Mouse (Mus musculus): ENCODE results near the gene Gabra4.

- TF ChIP-seq CTCF (IDR thresholded peaks at IDR 0.05; ENCODE audit: low read depth) (no peak), EP300 (IDR thresholded peaks at IDR 0.05; ENCODE audit: low read depth) (no peak)
These were observed 64.3 kb downstream of the Gabra4 start for GRCm38 (mm10) chr5:71593745-71594255.

Measured in liver, embryonic 14.5 days (tissue).